In the genomic region with DNA sequence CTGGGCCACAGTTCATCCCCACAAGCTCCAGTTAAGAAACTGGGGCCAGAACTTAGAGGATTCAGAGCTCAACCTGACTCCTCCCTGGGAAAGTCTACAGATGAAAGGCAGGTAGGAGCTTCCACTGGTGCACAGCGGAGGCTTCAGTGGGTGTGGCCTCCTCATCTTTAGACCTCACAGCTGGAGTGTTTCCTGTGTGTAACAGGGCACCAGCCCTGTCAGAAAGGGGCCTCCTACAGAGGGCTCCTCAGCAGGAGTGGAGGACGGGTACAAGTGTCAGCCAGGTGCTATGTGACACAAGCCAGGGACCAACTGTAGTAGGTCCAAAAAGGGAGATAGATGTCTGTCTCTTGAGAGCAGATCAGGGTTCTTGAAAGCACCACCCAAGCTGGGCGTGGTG, we compare ENCODE assay signal across 20 mouse cellular contexts. TPM values are rescaled to one million over a fixed set of nuclear protein-coding genes. Genes with fewer than 3 reads are reported as not detected.
DNase-seq lines count a peak whose midpoint lies in the region; ATAC-seq lines count a peak whose summit lies in the region.
"Had no signal": no experiment of that assay in that cellular context is flagged by ENCODE, and none has a peak within 500 bp of the region (broad histone marks: within the 10 kb centered on the region; RNA-seq: fewer than 3 reads in every experiment).

No protein-coding gene starts in this region.

- no peak overlapping the region for H3K4me2 ChIP-seq in heart, embryonic 14.5 days (ENCODE audit: low read length)
- H3K4me2 ChIP-seq: forebrain, embryonic 15.5 days; liver, embryonic 12.5 days; midbrain, embryonic 15.5 days had no signal

- peaks cover 7% of the 10 kb centered on the region in 2 experiments; a peak in 2 of 4 replicates for H3K4me1 ChIP-seq in heart, embryonic 14.5 days (ENCODE audit: control insufficient read depth in 2 of 2, insufficient read depth in 2 of 2, low read length in 2 of 2)
- H3K4me1 ChIP-seq: forebrain, embryonic 15.5 days; liver, embryonic 12.5 days had no signal

- H3K36me3 ChIP-seq in heart, embryonic 14.5 days (ENCODE audit: control insufficient read depth, insufficient read depth, low read length), result no peaks in the 10 kb centered on the region
- H3K36me3 ChIP-seq: forebrain, embryonic 15.5 days; G1E; liver, embryonic 12.5 days; midbrain, embryonic 15.5 days had no signal

- WGBS in heart, embryonic 14.5 days, result 39% methylated on average over 3 of the region's 3 CpGs

- no peak for DNase-seq in heart, adult 18-20 months
- peak; percentile 21 for DNase-seq in CD4-positive helper T cell, adult 2 months (ENCODE audit: low read depth, low spot score)
- DNase-seq in R1 (ENCODE audit: low read depth, low spot score), result peak; percentile 26
- peak; percentile 91 for DNase-seq in thymus, postnatal 0 days (ENCODE audit: low spot score)
- DNase-seq in cerebellum, adult 9-11 months, result no peak
- DNase-seq in urinary bladder, adult 18-20 months (ENCODE audit: low spot score in 2 of 2), result no peak
- DNase-seq: adrenal gland, adult 2 months; B cell, adult 2 months; cerebellum, adult 11 months; cerebellum, postnatal 36 days; gastrocnemius, postnatal 36 days had no signal

- ATAC-seq in heart, embryonic 14.5 days (ENCODE audit: insufficient number of reproducible peaks, insufficient read depth, low FRiP score, low read depth), result 0 out of 2 replicates have a peak, but pooled peaks have one; percentile 35
- ATAC-seq: forebrain, embryonic 15.5 days; liver, embryonic 12.5 days; lung, postnatal 0 days; midbrain, embryonic 15.5 days had no signal

- H3K4me3 ChIP-seq in heart, embryonic 14.5 days (ENCODE audit: control insufficient read depth in 1 of 2, insufficient read depth in 1 of 2, low read depth in 1 of 2, low read length in 2 of 2), result no peak overlapping the region
- H3K4me3 ChIP-seq: forebrain, embryonic 15.5 days; layer of hippocampus, adult 2 months; liver, embryonic 12.5 days; midbrain, embryonic 15.5 days had no signal

- no peaks in the 10 kb centered on the region for H3K27me3 ChIP-seq in heart, embryonic 14.5 days (ENCODE audit: control insufficient read depth, insufficient read depth, low read length)
- H3K27me3 ChIP-seq: forebrain, embryonic 15.5 days; liver, embryonic 12.5 days; megakaryocyte, embryonic 14.5 days; midbrain, embryonic 15.5 days had no signal

- no peak overlapping the region for H3K27ac ChIP-seq in heart, embryonic 14.5 days (replicated peaks in 1 of 2; ENCODE audit: control insufficient read depth in 1 of 2, insufficient read depth in 1 of 2, low read depth in 2 of 2, low read length in 2 of 2)
- H3K27ac ChIP-seq: forebrain, embryonic 15.5 days; kidney, postnatal 0 days; layer of hippocampus, adult 2 months; liver, embryonic 12.5 days; midbrain, embryonic 15.5 days had no signal

- H3K9ac ChIP-seq in heart, embryonic 14.5 days (ENCODE audit: low read length), result no peak overlapping the region
- H3K9ac ChIP-seq: forebrain, embryonic 15.5 days; liver, embryonic 12.5 days; midbrain, embryonic 15.5 days had no signal

- H3K9me3 ChIP-seq in heart, embryonic 14.5 days (ENCODE audit: control insufficient read depth, low read length), result no peaks in the 10 kb centered on the region
- H3K9me3 ChIP-seq: forebrain, embryonic 15.5 days; G1E; liver, embryonic 12.5 days; midbrain, embryonic 15.5 days had no signal

RNA-seq across cellular contexts. Expression of a gene that starts 24.2 kb away (rescaled TPM):
- 6.9 and 8.4 TPM in 2 replicates for polyA plus RNA-seq in heart, embryonic 14.5 days (2014; fragmentation: Nextera tagmentation; extraction: Ambion mirVana)
- total RNA-seq in heart, adult 18-20 months (2021), result 1 to 10 TPM; 7.5 to 8.0 TPM
- 3.0 and 3.4 TPM in 2 replicates for polyA plus RNA-seq in thymus, postnatal 0 days (2015; fragmentation: Nextera tagmentation; extraction: Ambion mirVana)
- polyA plus RNA-seq: G1E had no signal

Comparison
In these comparisons a context has a peak if more than half of its experiments do, and no peak if none do; other contexts are left out.
1. DNase-seq: peak in CD4-positive helper T cell, adult 2 months (single experiment), R1 (single experiment) and thymus, postnatal 0 days (single experiment); none in heart, adult 18-20 months (0 of 2), cerebellum, adult 9-11 months (single experiment) and urinary bladder, adult 18-20 months (0 of 2).